Mouse (Mus musculus) bone marrow, adult 2 months (tissue): ENCODE measurements around the gene Gli2. TPM values are rescaled to one million over a fixed set of nuclear protein-coding genes. Genes with fewer than 3 reads are reported as not detected.

ENCODE experiments used
- H3K27ac ChIP-seq: fragments of 200-500 bp; 2 replicates; pipeline ENCODE4 v1.5.1; 2012; ENCODE audit warnings: low read depth, mild to moderate bottlenecking, control low read depth, inconsistent platforms, low read length; ENCODE audit not compliant: control insufficient read depth, poor library complexity, insufficient read depth
- H3K4me1 ChIP-seq: fragments of 200-500 bp; 2 replicates; pipeline ENCODE4 v1.6.1; 2011; ENCODE audit warnings: low read length; ENCODE audit not compliant: control insufficient read depth, insufficient read depth
- H3K4me3 ChIP-seq: fragments of 200-500 bp; replicated peaks from 2 replicates; pipeline ENCODE3; 2011; ENCODE audit warnings: mild to moderate bottlenecking, low read depth, low read length, control low read depth; ENCODE audit not compliant: control insufficient read depth
- CTCF ChIP-seq: fragments of 200-500 bp; IDR thresholded peaks from 2 replicates; pipeline ENCODE4 v1.5.1; 2011; ENCODE audit warnings: low read length, control low read depth; ENCODE audit not compliant: control insufficient read depth, insufficient read depth
- POLR2A ChIP-seq: fragments of 200-500 bp; IDR thresholded peaks from 2 replicates; pipeline ENCODE4 v1.6.1; 2011; ENCODE audit warnings: low read depth, mild to moderate bottlenecking, control low read depth, low read length, borderline replicate concordance; ENCODE audit not compliant: control insufficient read depth
- WGBS: fragments of 180-500 bp; shearing (Covaris S2); methylation state at CpG from one replicate; pipeline ENCODE4 v1.1.7; 2018; 5-methylcytosine and 5-hydroxymethylcytosine counted together
- polyA plus RNA-seq: library from polyadenylated mRNA; stranded (reverse); fragments of >200 nt; gene quantifications from 2 replicates; pipeline ENCODE4 v1.2.4, GENCODE M21; 2011; ENCODE audit warnings: low replicate concordance; ENCODE audit not compliant: missing spikeins, insufficient read depth, insufficient read length

Gene Gli2
- polyA plus RNA-seq, 1 experiment: not detected

GRCm38 (mm10) chr1:118789871-118790270, 263.5 kb downstream of the Gli2 start:
- no peak for TF ChIP-seq POLR2A
- TF ChIP-seq CTCF: no peak
- H3K27ac ChIP-seq: no peak overlapping the region
- no peaks in the 10 kb centered on the region for H3K4me1 ChIP-seq
- no peak overlapping the region for H3K4me3 ChIP-seq
- 71% methylated on average over 2 of the region's 2 CpGs for WGBS

- no peak overlapping the region for H3K4me3 ChIP-seq
- no peaks in the 10 kb centered on the region for H3K4me1 ChIP-seq
- WGBS: 62% methylated on average over 3 of the region's 3 CpGs
- TF ChIP-seq CTCF (no peak), POLR2A (no peak)
- no peak overlapping the region for H3K27ac ChIP-seq
Observed at GRCm38 (mm10) chr1:118789468-118789867, 264.0 kb downstream of the Gli2 start.

- TF ChIP-seq CTCF: no peak
- no peak for TF ChIP-seq POLR2A
- no peak overlapping the region for H3K27ac ChIP-seq
- no peak overlapping the region for H3K4me3 ChIP-seq
- no peaks in the 10 kb centered on the region for H3K4me1 ChIP-seq
- 31% methylated on average over 5 of the region's 5 CpGs for WGBS
Observed at GRCm38 (mm10) chr1:118788813-118789212, 264.6 kb downstream of the Gli2 start.

DNA sequence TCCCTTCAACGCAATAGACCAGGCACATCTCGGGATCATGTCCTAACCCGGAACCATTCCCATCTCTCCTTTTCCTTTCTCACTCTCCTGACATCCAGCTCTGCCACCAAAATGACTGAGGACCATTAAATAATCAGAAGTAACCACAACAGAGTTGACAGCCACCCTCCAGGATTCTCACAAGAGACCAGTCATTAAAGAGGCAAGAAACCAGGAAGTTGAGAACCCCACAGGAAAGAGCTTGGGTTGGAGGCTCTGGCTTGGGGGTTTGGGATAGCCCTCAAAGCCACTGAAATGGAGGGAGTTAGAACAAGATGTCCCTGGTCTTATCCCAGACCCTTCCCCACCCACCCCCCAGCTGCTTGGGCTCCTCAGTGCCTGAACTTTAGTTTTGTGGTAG, 265.9 kb downstream of the Gli2 start:
- no peaks in the 10 kb centered on the region for H3K4me1 ChIP-seq
- H3K27ac ChIP-seq: no peak overlapping the region
- WGBS: 14% methylated on average over 3 of the region's 3 CpGs
- H3K4me3 ChIP-seq: no peak overlapping the region
- TF ChIP-seq POLR2A (no peak), CTCF (no peak)
